Mouse (Mus musculus): ENCODE data around the gene Trpc3. TPM values are rescaled to one million over a fixed set of nuclear protein-coding genes. Genes with fewer than 3 reads are reported as not detected.
"Not testable (repeated sequence)": the region's sequence is repeated elsewhere in the genome, so short reads cannot be mapped to it uniquely, and the experiment has no call there.

Gene Trpc3
- polyA plus RNA-seq, 1 experiment from 2014 or later, result 7.9 TPM

GRCm38 (mm10) chr3:36643354-36643753 lies 46.6 kb downstream of the Trpc3 start:
- no peak overlapping the region for H3K4me3 ChIP-seq
- no peaks in the 10 kb centered on the region for H3K9me3 ChIP-seq
- H3K9ac ChIP-seq, result no peak overlapping the region
- 85% methylated on average over 3 of the region's 3 CpGs for WGBS
- H3K27ac ChIP-seq, result no peak overlapping the region
- no peaks in the 10 kb centered on the region for H3K27me3 ChIP-seq (replicated peaks)
- ATAC-seq (replicated peaks), result no peak
- no peaks in the 10 kb centered on the region for H3K36me3 ChIP-seq (replicated peaks)
- no peaks in the 10 kb centered on the region for H3K4me1 ChIP-seq
- no peak overlapping the region for H3K4me2 ChIP-seq

GRCm38 (mm10) chr3:36642736-36643135 lies 47.2 kb downstream of the Trpc3 start:
- H3K27me3 ChIP-seq (replicated peaks), result no peaks in the 10 kb centered on the region
- H3K9ac ChIP-seq, result no peak overlapping the region
- H3K4me3 ChIP-seq, result no peak overlapping the region
- no peaks in the 10 kb centered on the region for H3K4me1 ChIP-seq
- H3K36me3 ChIP-seq (replicated peaks), result no peaks in the 10 kb centered on the region
- H3K27ac ChIP-seq, result no peak overlapping the region
- no peak overlapping the region for H3K4me2 ChIP-seq
- 75% methylated on average over 13 of the region's 13 CpGs for WGBS
- no peak for ATAC-seq (replicated peaks)
- no peaks in the 10 kb centered on the region for H3K9me3 ChIP-seq

GRCm38 (mm10) chr3:36640787-36641186 lies 49.2 kb downstream of the Trpc3 start:
- H3K27me3 ChIP-seq (replicated peaks), result no peaks in the 10 kb centered on the region

GRCm38 (mm10) chr3:36635449-36635848 lies 54.5 kb downstream of the Trpc3 start:
- Histone ChIP-seq H3K27me3 (replicated peaks) (no peaks in the 10 kb centered on the region), H3K4me3 (no peak overlapping the region), H3K9me3 (no peaks in the 10 kb centered on the region), H3K9ac (no peak overlapping the region), H3K36me3 (replicated peaks) (no peaks in the 10 kb centered on the region), H3K4me2 (no peak overlapping the region), H3K27ac (no peak overlapping the region), H3K4me1 (no peaks in the 10 kb centered on the region)
- WGBS, result 23% methylated on average over 4 of the region's 4 CpGs
- ATAC-seq (replicated peaks), result peak; percentile 78

More at GRCm38 (mm10) chr3:36640787-36641186, 49.2 kb downstream of the Trpc3 start:
- no peaks in the 10 kb centered on the region for H3K4me1 ChIP-seq
- no peak overlapping the region for H3K4me3 ChIP-seq
- WGBS, result 68% methylated on average over 2 of the region's 2 CpGs
- no peak overlapping the region for H3K9ac ChIP-seq
- H3K27ac ChIP-seq, result no peak overlapping the region
- no peak overlapping the region for H3K4me2 ChIP-seq
- H3K9me3 ChIP-seq, result no peaks in the 10 kb centered on the region
- ATAC-seq (replicated peaks), result no peak
- no peaks in the 10 kb centered on the region for H3K36me3 ChIP-seq (replicated peaks)

- Histone ChIP-seq H3K27me3 (replicated peaks) (no peaks in the 10 kb centered on the region), H3K9me3 (no peaks in the 10 kb centered on the region), H3K4me1 (no peaks in the 10 kb centered on the region), H3K9ac (no peak overlapping the region), H3K4me3 (no peak overlapping the region), H3K27ac (no peak overlapping the region), H3K4me2 (no peak overlapping the region), H3K36me3 (replicated peaks) (no peaks in the 10 kb centered on the region)
- 89% methylated on average over 2 of the region's 2 CpGs for WGBS
- ATAC-seq (replicated peaks), result no peak
These were observed 63.2 kb downstream of the Trpc3 start for GRCm38 (mm10) chr3:36626803-36627202.

- ATAC-seq (replicated peaks), result no peak
- 59% methylated on average over 7 of the region's 7 CpGs for WGBS
- H3K9me3 ChIP-seq, result no peaks in the 10 kb centered on the region
These were observed 71.8 kb downstream of the Trpc3 start for GRCm38 (mm10) chr3:36618181-36618580.

GRCm38 (mm10) chr3:36613908-36614255 lies 76.1 kb downstream of the Trpc3 start:
- Histone ChIP-seq H3K36me3 (replicated peaks) (no peaks in the 10 kb centered on the region), H3K4me1 (peaks cover 11% of the 10 kb centered on the region), H3K9ac (no peak overlapping the region), H3K9me3 (no peaks in the 10 kb centered on the region), H3K27me3 (replicated peaks) (no peaks in the 10 kb centered on the region), H3K4me2 (peak overlapping the region; percentile 58), H3K27ac (no peak overlapping the region), H3K4me3 (0 out of 2 replicates have a peak overlapping the region, but pooled peaks have one; percentile 78)
- no peak for ATAC-seq (replicated peaks)
- 78% methylated on average over 5 of the region's 5 CpGs for WGBS

More at GRCm38 (mm10) chr3:36618181-36618580, 71.8 kb downstream of the Trpc3 start:
- peaks cover 6% of the 10 kb centered on the region for H3K4me1 ChIP-seq
- H3K4me2 ChIP-seq, result no peak overlapping the region
- no peak overlapping the region for H3K27ac ChIP-seq
- no peaks in the 10 kb centered on the region for H3K36me3 ChIP-seq (replicated peaks)
- no peaks in the 10 kb centered on the region for H3K27me3 ChIP-seq (replicated peaks)
- no peak overlapping the region for H3K4me3 ChIP-seq
- no peak overlapping the region for H3K9ac ChIP-seq

- H3K9ac ChIP-seq, result peak within 1 kb of the TSS; percentile 76
- H3K9me3 ChIP-seq, result no peaks in the 10 kb centered on the region
- no peaks in the 10 kb centered on the region for H3K36me3 ChIP-seq (replicated peaks)
- peak within 1 kb of the TSS; percentile 58 for H3K4me2 ChIP-seq
- peaks cover 11% of the 10 kb centered on the region for H3K4me1 ChIP-seq
- ATAC-seq (replicated peaks), result peak; percentile 100
- no peaks in the 10 kb centered on the region for H3K27me3 ChIP-seq (replicated peaks)
- H3K4me3 ChIP-seq, result peak within 1 kb of the TSS; percentile 78
- H3K27ac ChIP-seq, result peak within 1 kb of the TSS; percentile 83
- WGBS, result 3% methylated on average over 38 of the region's 38 CpGs
These were observed 76.6 kb downstream of the Trpc3 start, which contains the start of gene Bbs7 for GRCm38 (mm10) chr3:36613202-36613907. Gene Bbs7 (minus strand): TSS chr3:36613477.

GRCm38 (mm10) chr3:36612687-36613086 lies 77.3 kb downstream of the Trpc3 start:
- H3K4me3 ChIP-seq, result peak overlapping the region; percentile 78
- ATAC-seq (replicated peaks), result peak; percentile 62
- H3K9ac ChIP-seq, result peak overlapping the region; percentile 76
- H3K27me3 ChIP-seq (replicated peaks), result no peaks in the 10 kb centered on the region
- peaks cover 11% of the 10 kb centered on the region for H3K4me1 ChIP-seq
- no peaks in the 10 kb centered on the region for H3K36me3 ChIP-seq (replicated peaks)
- WGBS, result under 1% methylated on average over 6 of the region's 6 CpGs
- peak overlapping the region; percentile 58 for H3K4me2 ChIP-seq
- H3K9me3 ChIP-seq, result no peaks in the 10 kb centered on the region
- H3K27ac ChIP-seq, result peak overlapping the region; percentile 83

GRCm38 (mm10) chr3:36605894-36606783 lies 83.8 kb downstream of the Trpc3 start:
- Histone ChIP-seq H3K9me3 (no peaks in the 10 kb centered on the region), H3K9ac (no peak overlapping the region), H3K4me3 (no peak overlapping the region), H3K36me3 (replicated peaks) (no peaks in the 10 kb centered on the region), H3K4me2 (no peak overlapping the region), H3K4me1 (no peaks in the 10 kb centered on the region), H3K27ac (no peak overlapping the region), H3K27me3 (replicated peaks) (no peaks in the 10 kb centered on the region)
- WGBS, result 81% methylated on average over 7 of the region's 7 CpGs
- no peak for ATAC-seq (replicated peaks)

- not testable (repeated sequence) for H3K36me3 ChIP-seq (replicated peaks); H3K4me3 ChIP-seq; H3K9me3 ChIP-seq; ATAC-seq (replicated peaks); H3K27me3 ChIP-seq (replicated peaks); H3K9ac ChIP-seq; H3K4me1 ChIP-seq; H3K27ac ChIP-seq; H3K4me2 ChIP-seq
- 93% methylated on average over 8 of the region's 9 CpGs for WGBS
These were observed 90.2 kb downstream of the Trpc3 start for GRCm38 (mm10) chr3:36599773-36600172.

GRCm38 (mm10) chr3:36598811-36599210 lies 91.2 kb downstream of the Trpc3 start:
- 73% methylated on average over 3 of the region's 3 CpGs for WGBS
- Histone ChIP-seq H3K9me3 (no peaks in the 10 kb centered on the region), H3K36me3 (replicated peaks) (peaks cover 8% of the 10 kb centered on the region; the same call in 1 of the 2 replicates), H3K4me1 (no peaks in the 10 kb centered on the region), H3K27me3 (replicated peaks) (no peaks in the 10 kb centered on the region), H3K27ac (no peak overlapping the region), H3K9ac (no peak overlapping the region), H3K4me3 (no peak overlapping the region), H3K4me2 (no peak overlapping the region)
- no peak for ATAC-seq (replicated peaks)
